Mouse (Mus musculus): ENCODE measurements around the gene Hoxa4. TPM values are rescaled to one million over a fixed set of nuclear protein-coding genes. Genes with fewer than 3 reads are reported as not detected.

The Hoxa4 gene
- polyA plus RNA-seq (2016; fragmentation: Nextera tagmentation; extraction: Ambion mirVana): 7.1 and 9.7 TPM in 2 replicates

DNA sequence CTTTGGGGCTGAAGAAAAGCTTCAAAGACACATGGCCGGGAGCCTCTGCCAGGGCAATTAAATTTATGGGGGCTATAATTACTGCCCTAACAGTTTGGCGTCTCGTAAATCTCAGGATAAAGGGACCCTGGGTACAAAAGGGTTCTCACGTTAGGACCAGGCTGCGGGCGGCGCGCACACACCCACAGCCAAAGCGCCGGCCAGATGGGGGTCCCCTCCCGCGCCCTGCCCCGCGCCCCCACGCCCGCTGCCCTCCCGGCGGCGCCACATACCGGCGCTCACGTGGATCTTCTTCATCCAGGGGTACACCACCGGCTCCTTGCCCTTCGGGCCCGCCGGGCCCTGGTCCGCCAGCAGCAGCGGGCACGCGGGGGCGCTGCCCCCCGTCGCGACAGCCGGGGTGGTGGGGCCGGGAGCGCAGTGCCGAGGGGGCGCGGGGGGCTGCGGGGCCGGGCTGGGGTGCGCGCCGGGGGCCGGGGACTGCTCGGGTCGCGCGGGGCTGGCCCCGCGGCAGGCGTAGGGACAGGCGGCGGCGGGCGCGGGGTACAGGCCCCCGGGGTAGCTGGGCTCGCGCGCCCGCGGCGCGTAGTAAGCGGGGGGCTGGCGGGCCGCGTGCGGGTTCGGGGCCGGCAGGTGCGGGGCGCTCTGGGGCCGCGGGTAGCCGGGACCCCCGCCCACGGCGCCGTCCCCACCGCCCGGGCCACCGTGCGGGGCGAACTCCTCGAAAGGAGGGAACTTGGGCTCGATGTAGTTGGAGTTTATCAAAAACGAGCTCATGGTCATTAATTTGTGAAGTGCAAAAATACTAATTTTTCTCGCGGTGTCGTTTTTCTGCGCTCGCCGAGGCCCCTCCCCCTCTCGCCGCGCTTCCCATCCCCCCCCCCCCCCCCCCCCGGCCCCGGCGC is at the start of gene Hoxa4:
TSS of gene Hoxa4 (minus strand) at position 848 of the 905 bp plus-strand sequence.
- Histone ChIP-seq H3K9me3 (no peaks in the 10 kb centered on the region), H3K36me3 (peaks cover 13% of the 10 kb centered on the region), H3K9ac (peak within 1 kb of the TSS; percentile 100), H3K27me3 (replicated peaks) (no peaks in the 10 kb centered on the region), H3K4me1 (peaks cover 90% of the 10 kb centered on the region), H3K27ac (peak within 1 kb of the TSS; percentile 100), H3K4me3 (peak within 1 kb of the TSS; percentile 76), H3K4me2 (replicated peaks) (peak within 1 kb of the TSS; percentile 99)
- ATAC-seq (ENCODE audit: low FRiP score, low read depth): peak; percentile 84
- under 1% methylated on average over 77 of the region's 102 CpGs for WGBS

DNA sequence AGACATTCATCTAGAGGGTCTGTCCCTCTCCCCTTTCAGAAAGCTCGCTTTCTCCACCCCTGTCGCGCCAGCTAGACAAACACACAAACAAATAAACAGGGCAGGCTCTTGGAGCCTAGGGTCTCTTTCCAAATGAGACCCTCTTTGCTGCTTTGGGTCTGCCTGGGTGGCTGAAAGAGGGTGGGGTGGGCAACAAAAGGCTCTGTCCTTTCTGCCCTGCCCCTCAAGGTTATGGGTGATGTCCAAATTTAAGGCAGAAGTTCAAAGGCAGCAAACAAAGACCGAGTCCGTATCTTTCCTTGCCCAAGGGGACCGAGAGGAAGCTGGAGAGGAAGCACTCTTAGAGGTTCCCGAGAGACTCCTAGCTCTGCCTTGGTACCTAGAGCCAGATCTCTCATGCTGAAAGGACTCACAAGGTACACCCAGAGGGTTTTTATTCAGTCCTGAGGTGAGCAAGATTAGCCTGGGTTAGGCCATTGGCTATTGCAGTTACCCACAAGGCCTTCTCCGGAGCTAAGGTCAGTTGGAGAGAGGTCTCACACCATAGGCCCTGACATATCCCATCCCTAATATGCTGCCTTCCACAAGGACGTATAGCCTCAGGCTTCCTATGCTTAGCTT is 49.6 kb upstream of the Hoxa4 start:
- H3K27ac ChIP-seq: peak overlapping the region; percentile 29; the same call in 1 of the 2 replicates
- ATAC-seq (ENCODE audit: low FRiP score, low read depth): peak; percentile 14; the same call in 1 of the 2 replicates
- no peaks in the 10 kb centered on the region for H3K9me3 ChIP-seq
- 3% methylated on average over 9 of the region's 9 CpGs for WGBS
- peaks cover 79% of the 10 kb centered on the region for H3K27me3 ChIP-seq (replicated peaks)
- no peaks in the 10 kb centered on the region for H3K36me3 ChIP-seq
- peak overlapping the region; percentile 74 for H3K4me2 ChIP-seq (replicated peaks)
- peak overlapping the region; percentile 86 for H3K9ac ChIP-seq
- peak overlapping the region; percentile 46; the same call in 1 of the 2 replicates for H3K4me3 ChIP-seq
- H3K4me1 ChIP-seq: 0 out of 2 replicates have a peak, but pooled peaks cover 14% of the 10 kb centered on the region

DNA sequence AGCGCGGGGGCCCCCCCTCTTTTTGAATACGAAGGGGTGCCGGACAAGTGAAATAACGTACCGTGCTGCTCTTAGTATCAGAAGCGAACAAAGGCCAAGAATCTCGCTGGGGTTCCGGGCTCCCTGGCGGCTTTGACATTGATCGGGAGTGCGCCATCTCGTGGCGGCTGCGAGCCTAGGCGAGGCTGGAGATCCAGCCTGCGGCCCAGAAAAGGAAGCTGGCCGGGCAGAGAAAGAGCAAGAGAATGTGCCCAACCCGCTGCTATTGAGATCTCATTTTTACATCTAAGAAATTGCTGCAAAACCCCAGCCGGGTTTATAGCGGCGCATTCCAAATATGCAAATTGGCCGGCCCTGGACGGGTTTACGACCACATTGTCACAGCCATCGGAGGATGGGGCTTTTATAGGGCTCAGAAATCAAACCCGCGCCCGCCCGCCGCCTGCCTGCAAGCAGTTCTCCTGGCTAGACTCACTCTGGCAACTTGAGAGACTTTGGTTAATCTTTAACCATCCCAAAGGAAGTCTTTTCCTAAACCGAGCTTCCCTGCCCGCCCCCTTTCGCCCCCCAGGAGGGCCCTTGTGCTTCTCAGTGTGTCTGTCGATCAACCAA is 48.9 kb upstream of the Hoxa4 start, which contains the start of gene Hoxa10:
TSS of gene Hoxa10 (minus strand) at position 466 of the 612 bp plus-strand sequence.
- Histone ChIP-seq H3K27ac (peak within 1 kb of the TSS; percentile 79), H3K9ac (peak within 1 kb of the TSS; percentile 86), H3K4me3 (peak within 1 kb of the TSS; percentile 46), H3K27me3 (replicated peaks) (peaks cover 77% of the 10 kb centered on the region), H3K36me3 (no peaks in the 10 kb centered on the region), H3K4me1 (0 out of 2 replicates have a peak, but pooled peaks cover 15% of the 10 kb centered on the region), H3K4me2 (replicated peaks) (peak within 1 kb of the TSS; percentile 74), H3K9me3 (no peaks in the 10 kb centered on the region)
- ATAC-seq (ENCODE audit: low FRiP score, low read depth): peak; percentile 67
- WGBS: 1% methylated on average over 35 of the region's 35 CpGs

DNA sequence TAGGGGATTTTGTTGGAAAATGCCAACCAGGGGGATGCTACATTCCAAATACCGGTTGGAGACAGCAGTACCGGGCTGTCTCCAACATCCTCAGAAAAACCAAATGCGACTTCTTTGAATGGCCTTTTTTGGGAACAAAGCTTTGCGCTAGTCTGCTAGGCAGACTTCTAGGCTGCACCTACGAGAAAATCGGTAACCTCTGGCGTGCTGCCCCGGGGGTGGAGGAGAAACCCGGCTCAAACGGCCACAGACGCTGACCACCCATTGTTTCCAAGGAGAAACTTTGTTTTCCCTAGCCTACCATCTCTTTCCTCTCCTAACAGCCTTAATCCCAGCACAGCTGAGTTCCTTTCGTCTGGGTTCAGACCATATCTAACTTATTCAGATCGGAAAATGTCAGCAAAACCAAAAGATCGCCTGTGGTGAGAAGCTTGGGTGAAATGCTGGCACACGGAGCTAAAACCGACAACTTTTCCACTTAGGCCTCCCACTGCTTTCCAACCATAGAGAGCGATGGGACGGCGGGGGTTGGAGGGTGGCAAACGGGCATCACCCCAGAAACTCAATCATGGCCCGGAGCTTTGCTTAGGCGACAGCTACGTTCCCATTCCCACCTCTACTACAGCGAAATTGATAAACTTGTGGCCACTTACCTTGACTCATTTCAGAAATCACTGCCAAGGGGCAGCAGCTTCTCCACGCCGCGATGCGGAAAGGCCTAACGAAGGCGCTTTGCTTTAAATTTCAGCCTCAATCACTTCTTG is 48.3 kb upstream of the Hoxa4 start:
- no peaks in the 10 kb centered on the region for H3K9me3 ChIP-seq
- peak overlapping the region; percentile 74 for H3K4me2 ChIP-seq (replicated peaks)
- no peak for ATAC-seq (ENCODE audit: low FRiP score, low read depth)
- H3K27me3 ChIP-seq (replicated peaks): peaks cover 77% of the 10 kb centered on the region
- under 1% methylated on average over 30 of the region's 30 CpGs for WGBS
- no peaks in the 10 kb centered on the region for H3K36me3 ChIP-seq
- H3K27ac ChIP-seq: peak overlapping the region; percentile 79
- peak overlapping the region; percentile 46 for H3K4me3 ChIP-seq
- H3K4me1 ChIP-seq: 0 out of 2 replicates have a peak, but pooled peaks cover 15% of the 10 kb centered on the region
- peak overlapping the region; percentile 86 for H3K9ac ChIP-seq

DNA sequence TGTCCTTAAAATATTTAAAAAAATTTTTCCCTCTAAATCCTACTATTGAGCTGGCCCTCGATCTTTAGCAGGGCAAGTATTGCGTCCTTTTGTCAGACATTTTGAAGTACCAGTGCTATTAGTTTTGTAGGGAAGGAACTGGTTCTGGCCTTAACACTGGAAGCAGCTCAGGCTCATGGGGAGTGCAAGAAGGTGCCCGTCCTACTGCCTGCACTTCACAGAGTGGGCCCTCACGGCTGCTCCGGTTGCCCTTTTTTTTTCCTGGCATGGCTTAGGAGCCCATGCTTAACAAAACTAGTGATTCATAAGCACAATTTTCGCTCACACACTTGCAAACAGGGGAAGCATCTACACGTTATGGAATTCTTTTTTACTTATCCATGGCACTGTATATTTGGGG is 47.4 kb upstream of the Hoxa4 start:
- Histone ChIP-seq H3K4me3 (peak overlapping the region; percentile 78), H3K36me3 (no peaks in the 10 kb centered on the region), H3K27me3 (replicated peaks) (peaks cover 77% of the 10 kb centered on the region), H3K4me2 (replicated peaks) (peak overlapping the region; percentile 74), H3K4me1 (0 out of 2 replicates have a peak, but pooled peaks cover 15% of the 10 kb centered on the region), H3K9me3 (no peaks in the 10 kb centered on the region), H3K27ac (no peak overlapping the region), H3K9ac (peak overlapping the region; percentile 98)
- WGBS: under 1% methylated on average over 7 of the region's 7 CpGs
- no peak for ATAC-seq (ENCODE audit: low FRiP score, low read depth)

DNA sequence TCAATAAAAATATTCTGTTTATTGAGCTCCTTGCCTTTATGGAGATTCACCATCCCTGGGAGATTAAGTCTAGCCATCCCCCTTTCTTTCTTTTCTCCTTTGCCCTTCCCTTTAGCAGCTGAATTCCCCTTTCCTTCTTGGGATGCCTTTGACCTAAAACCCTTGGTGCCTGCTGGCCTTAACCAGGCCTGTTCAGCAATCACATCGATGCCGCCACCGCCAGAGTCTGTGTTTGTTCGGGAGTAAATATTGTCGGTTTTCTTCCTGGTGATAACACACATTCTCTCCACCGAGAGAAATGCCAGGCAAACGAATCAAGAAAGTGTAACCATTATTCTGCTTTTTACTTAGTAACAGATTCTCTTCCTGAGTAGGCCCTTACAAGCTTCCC is 46.6 kb upstream of the Hoxa4 start:
- Histone ChIP-seq H3K4me1 (0 out of 2 replicates have a peak, but pooled peaks cover 15% of the 10 kb centered on the region), H3K27me3 (replicated peaks) (peaks cover 76% of the 10 kb centered on the region), H3K4me2 (replicated peaks) (peak overlapping the region; percentile 74), H3K27ac (no peak overlapping the region), H3K9me3 (no peaks in the 10 kb centered on the region), H3K36me3 (no peaks in the 10 kb centered on the region), H3K9ac (peak overlapping the region; percentile 98), H3K4me3 (peak overlapping the region; percentile 78)
- ATAC-seq (ENCODE audit: low FRiP score, low read depth): no peak
- 3% methylated on average over 7 of the region's 7 CpGs for WGBS

DNA sequence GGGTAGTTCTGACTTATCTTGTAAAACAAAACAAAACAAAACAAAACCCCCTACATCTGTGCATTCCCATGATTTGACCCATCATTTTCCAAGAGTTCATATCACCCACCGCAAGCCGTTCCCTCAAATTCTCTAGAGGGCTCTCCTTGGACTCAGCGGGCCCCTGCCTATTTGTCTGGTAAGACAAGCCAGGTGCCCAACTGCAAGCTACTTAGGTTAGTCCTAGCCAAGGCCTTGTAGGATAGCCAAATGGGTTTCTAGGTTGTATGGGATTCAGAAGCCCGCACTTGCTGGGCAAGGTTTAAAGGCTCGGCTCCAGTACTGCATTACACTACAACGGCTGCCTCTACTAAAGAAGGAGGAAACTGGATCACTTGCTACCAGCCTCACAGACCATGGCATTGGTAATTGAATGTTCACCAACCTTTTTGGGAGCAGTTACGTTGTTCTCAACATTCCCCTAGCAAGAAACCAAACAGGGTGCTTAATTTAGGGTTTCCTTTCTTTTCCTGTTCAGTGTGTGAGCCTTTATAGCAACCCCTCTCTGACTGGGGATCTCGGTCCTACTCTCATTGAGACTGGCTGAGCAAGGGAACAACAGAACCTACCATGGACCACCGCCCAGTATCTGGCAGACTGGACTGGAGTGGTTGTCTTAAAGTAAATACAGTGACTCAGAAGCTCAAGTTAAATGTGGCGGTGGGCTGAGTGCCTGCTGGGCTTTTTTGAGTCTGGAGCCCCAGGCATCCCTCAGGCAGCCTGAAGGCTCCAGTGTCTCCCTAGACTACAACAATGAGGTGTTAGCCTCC is 46.0 kb upstream of the Hoxa4 start:
- no peaks in the 10 kb centered on the region for H3K36me3 ChIP-seq
- H3K27me3 ChIP-seq (replicated peaks): peaks cover 76% of the 10 kb centered on the region
- H3K9ac ChIP-seq: peak overlapping the region; percentile 98
- peak overlapping the region; percentile 78 for H3K4me3 ChIP-seq
- no peaks in the 10 kb centered on the region for H3K9me3 ChIP-seq
- ATAC-seq (ENCODE audit: low FRiP score, low read depth): no peak
- H3K4me2 ChIP-seq (replicated peaks): peak overlapping the region; percentile 74
- WGBS: 4% methylated on average over 10 of the region's 10 CpGs
- peak overlapping the region; percentile 17; the same call in 1 of the 2 replicates for H3K27ac ChIP-seq
- H3K4me1 ChIP-seq: 0 out of 2 replicates have a peak, but pooled peaks cover 15% of the 10 kb centered on the region

DNA sequence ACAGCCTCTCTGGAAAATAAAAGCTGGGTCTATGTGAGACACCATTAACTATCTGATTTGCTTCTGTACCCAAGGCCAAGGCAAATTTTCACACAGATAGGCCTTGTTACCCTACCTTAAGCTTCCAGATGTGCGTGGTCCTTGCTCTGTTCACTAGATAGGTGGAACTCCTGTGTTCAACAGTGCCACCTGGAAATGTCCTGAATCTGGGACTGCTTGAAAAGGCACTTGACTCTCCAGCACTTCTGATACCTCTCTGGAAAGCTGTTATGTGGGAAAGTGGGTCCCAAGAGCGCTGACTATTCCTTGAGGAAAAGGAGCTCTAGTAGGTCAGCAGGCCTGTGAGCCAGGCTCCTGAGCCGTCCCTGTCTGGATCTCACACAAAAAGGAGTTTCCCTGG is 45.3 kb upstream of the Hoxa4 start:
- Histone ChIP-seq H3K4me3 (peak overlapping the region; percentile 78), H3K9me3 (no peaks in the 10 kb centered on the region), H3K27ac (0 out of 2 replicates have a peak overlapping the region, but pooled peaks have one; percentile 17), H3K9ac (peak overlapping the region; percentile 98), H3K36me3 (no peaks in the 10 kb centered on the region), H3K4me1 (0 out of 2 replicates have a peak, but pooled peaks cover 15% of the 10 kb centered on the region), H3K27me3 (replicated peaks) (peaks cover 71% of the 10 kb centered on the region), H3K4me2 (replicated peaks) (peak overlapping the region; percentile 74)
- ATAC-seq (ENCODE audit: low FRiP score, low read depth): no peak
- 10% methylated on average over 3 of the region's 3 CpGs for WGBS

DNA sequence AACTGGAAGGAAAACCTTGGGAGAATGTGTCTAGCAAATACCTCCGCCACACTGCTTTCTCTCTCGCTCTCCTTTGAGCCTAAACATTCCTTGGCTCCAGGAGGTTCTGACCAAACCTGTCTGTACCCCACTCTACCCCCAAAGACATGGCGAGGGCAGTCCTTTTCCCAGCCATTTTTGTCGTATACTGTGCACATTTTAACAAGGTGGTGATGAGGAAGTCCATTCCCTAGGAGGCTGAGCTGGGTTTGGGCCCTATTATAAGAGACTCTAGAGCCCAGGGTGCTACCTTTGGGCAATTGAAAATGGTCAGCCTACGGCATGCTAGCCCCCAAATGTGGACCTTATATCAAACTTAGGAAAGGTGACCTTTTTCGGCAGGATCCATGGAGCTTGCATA is 44.3 kb upstream of the Hoxa4 start:
- Histone ChIP-seq H3K9me3 (no peaks in the 10 kb centered on the region), H3K4me1 (0 out of 2 replicates have a peak, but pooled peaks cover 11% of the 10 kb centered on the region), H3K27ac (0 out of 2 replicates have a peak overlapping the region, but pooled peaks have one; percentile 3), H3K4me2 (replicated peaks) (peak overlapping the region; percentile 74), H3K36me3 (no peaks in the 10 kb centered on the region), H3K4me3 (peak overlapping the region; percentile 78), H3K27me3 (replicated peaks) (peaks cover 62% of the 10 kb centered on the region), H3K9ac (peak overlapping the region; percentile 98)
- no peak for ATAC-seq (ENCODE audit: low FRiP score, low read depth)
- WGBS: 13% methylated on average over 6 of the region's 6 CpGs

DNA sequence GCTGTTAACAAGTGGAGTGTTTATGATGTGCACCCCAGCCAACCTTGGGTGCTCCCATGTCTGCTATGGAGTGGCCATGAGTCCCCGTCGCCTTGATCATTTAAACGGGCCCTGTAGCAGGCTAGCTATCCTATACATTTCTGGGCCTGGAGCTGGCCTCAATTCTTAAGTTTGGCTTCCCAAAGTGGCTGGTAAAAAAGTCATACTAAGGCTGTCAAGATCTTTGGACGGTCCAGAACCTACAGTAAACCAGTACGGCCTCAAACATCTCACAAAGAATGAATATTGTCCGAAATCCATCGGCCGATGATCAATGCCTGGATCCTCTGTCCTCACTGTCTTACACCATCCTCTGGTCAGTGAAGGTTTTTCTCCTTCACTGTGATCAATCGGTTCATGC is 43.7 kb upstream of the Hoxa4 start:
- H3K27ac ChIP-seq: no peak overlapping the region
- peaks cover 63% of the 10 kb centered on the region for H3K27me3 ChIP-seq (replicated peaks)
- no peaks in the 10 kb centered on the region for H3K9me3 ChIP-seq
- H3K4me2 ChIP-seq (replicated peaks): peak overlapping the region; percentile 74
- peaks cover 10% of the 10 kb centered on the region; the same call in 1 of the 2 replicates for H3K4me1 ChIP-seq
- 15% methylated on average over 9 of the region's 9 CpGs for WGBS
- no peak for ATAC-seq (ENCODE audit: low FRiP score, low read depth)
- H3K4me3 ChIP-seq: peak overlapping the region; percentile 78
- peak overlapping the region; percentile 98 for H3K9ac ChIP-seq
- no peaks in the 10 kb centered on the region for H3K36me3 ChIP-seq
